Mouse (Mus musculus) kidney, postnatal 36 days (tissue): ENCODE results near the gene Rbms3.

ENCODE experiments used
- DNase-seq, 2 experiments: peaks; one replicate each; pipeline ENCODE4 v3.0.0; 2021 to 2022; ENCODE audit warnings: mixed read lengths in 2 of 2

Gene Rbms3

DNA sequence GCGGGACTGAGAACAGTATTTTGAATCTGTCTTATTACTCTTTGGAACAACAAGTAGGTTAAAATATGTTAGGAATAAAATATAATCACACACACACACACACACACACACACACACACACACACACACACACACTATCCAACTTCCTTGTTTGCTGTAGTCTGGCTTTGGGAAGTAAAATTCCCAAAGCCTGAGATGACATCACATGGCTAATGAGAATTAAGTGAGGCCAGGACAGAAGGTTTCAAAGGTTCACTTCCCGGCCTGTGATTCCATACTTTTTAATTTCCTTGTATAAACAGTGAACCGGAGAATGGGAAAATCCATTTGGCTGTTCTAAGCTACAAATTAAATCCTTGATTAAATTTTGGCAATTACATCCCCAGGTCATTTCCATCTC, 752.9 kb downstream of the Rbms3 start:
- peak; percentile 47 to 48 for DNase-seq

DNA sequence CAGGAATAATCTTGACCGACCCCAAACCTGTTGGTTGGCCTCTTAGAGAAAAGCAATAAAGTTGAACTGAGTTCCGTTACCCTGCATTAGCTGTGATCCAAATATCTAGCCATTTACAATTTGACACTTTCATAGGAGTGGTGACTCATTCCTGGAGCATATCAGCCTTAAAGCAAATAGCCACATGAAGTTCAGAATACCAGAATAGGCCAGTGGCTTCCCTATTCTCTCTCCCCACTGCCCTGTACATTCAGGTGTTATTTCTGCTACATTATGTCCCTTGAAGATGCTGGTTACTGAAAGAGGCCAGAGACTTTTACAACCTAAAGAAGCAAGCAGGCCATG, 755.8 kb downstream of the Rbms3 start:
- no peak for DNase-seq

DNA sequence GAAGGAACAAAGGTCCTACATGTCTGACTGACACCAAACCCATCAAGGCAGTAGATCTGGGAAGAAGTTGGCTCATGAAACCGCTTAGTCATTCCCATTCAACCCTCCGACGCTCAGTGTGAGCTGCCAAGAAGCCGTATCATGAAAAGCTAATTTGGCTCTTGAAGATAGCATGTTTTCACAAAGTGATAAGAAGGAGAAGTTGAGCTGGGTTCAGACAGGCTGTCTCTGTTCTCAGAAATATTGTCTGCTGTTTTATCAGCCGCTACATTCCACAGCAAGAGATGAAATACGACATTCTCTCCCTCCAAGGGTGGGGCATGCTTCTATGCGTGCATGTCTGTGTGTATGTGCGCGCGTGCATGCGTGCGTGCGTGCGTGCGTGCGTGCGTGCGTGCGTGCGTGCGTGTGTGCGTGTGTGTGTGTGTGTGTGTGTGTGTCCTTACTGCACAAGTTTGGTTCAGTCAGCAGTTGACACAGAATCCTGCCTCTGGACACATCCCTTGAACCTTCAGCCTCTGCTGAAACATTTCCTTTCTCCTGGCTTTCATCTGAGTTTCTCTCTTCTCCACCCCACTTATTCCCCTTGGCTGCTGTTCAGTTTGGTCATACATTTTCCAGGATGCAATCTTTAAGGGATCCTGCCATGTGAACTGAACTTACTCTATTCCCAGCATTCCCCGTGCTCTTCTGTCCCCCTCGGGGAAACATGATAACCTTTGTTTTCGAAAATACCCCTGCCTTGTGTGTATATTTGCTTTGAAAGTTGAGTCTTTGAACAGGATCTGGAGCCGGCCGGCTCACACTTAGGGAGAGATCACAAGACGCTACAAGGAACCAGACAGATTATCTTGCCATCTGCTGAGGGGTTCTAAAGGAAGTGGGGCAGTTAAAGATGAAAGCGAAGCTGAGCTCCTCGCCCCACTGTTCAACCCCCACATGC, 756.4 kb downstream of the Rbms3 start:
- peak; percentile 25 to 46 for DNase-seq

DNA sequence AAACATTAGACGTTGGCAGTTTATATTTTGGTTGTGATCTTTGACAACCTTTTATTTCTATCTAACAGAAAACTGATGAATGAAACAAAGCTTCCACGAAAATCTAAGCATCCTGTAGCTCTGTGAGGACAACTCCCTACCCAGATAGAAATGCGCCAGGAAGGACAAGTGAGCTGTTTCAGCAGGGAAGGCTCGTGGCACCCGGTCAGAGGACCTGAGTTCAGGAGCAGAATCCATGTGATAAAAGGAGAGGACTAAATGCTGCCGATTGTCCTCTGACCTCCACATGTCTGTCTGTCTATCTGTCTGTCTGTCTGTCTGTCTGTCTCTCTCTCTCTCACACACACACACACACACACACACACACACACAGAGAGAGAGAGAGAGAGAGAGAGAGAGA, 757.4 kb downstream of the Rbms3 start:
- DNase-seq: no peak

DNA sequence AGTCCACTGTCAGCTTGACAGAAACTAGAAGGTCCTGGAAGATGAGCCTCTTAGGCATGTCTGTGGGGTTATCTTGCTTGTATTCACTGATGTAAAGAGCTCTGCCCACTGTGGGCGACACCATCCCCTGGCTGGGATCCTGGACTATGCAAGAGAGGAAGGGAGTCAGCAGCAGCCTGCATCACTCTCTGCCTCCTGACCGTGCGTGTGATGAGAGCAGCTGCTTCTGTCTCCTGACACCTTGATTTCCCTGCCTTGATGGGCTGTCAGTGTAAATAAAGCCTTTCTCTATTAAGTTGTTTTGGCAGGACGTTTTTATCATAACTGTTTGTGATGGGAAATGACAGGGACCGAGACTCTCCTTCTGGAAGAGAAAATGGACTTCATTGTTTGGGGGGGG, 758.1 kb downstream of the Rbms3 start:
- no peak for DNase-seq

DNA sequence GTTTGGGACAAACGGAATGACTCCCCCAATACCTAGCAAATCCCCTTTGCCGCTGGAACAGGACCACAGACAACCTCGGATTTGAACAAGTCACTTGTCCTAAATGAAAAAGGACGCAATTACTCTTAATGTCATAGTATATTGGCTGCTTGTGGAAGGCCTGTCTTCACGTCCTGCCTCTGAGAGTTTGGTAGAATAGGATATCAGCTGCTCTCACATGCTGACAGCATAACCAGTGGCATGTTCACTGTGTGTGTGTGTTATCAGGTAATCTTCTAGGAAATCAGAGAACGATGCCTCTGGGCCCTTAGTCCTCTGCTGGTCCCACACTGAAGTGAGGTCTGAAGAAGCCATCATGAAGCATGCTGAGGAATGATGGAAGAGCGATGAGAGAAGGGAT, 763.7 kb downstream of the Rbms3 start:
- DNase-seq: no peak

DNA sequence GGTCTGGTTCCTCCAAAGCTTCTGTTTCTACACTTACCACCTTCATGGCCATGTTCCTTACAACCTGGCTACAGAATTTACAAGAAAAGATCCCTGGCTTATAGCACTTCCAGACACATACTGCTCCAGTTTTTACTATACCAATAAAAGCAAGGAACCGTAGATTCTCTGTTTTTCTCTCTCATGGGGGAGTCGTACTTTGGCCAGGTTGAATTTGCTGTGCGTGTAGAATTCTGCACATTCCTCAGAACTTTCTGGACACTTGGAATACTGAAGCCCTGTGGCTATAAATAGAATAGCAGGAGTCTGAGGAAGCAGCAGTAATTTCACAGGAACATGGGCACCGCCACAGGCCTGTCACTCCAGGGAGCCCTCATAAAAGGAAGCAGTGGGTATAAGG, 766.1 kb downstream of the Rbms3 start:
- peak; percentile 38 to 71 for DNase-seq

DNA sequence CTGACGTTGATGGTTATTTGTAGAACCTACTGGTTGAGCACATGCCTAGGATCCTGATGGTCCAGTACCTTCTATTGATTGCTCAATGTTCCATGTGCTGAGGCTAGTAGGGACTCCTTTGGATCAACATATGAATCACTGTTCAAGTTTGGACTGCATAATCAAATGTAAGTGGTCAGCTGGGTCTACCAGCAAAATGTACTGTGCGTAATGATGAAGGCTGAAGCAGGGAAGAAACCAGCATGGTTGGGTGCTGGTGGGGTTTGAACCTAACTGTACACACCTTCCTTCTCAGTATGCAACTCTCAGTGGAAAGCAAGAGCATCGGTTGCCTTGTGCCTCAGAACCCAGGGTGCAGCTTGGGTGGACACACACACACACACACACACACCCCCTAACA, 767.4 kb downstream of the Rbms3 start:
- no peak for DNase-seq

DNA sequence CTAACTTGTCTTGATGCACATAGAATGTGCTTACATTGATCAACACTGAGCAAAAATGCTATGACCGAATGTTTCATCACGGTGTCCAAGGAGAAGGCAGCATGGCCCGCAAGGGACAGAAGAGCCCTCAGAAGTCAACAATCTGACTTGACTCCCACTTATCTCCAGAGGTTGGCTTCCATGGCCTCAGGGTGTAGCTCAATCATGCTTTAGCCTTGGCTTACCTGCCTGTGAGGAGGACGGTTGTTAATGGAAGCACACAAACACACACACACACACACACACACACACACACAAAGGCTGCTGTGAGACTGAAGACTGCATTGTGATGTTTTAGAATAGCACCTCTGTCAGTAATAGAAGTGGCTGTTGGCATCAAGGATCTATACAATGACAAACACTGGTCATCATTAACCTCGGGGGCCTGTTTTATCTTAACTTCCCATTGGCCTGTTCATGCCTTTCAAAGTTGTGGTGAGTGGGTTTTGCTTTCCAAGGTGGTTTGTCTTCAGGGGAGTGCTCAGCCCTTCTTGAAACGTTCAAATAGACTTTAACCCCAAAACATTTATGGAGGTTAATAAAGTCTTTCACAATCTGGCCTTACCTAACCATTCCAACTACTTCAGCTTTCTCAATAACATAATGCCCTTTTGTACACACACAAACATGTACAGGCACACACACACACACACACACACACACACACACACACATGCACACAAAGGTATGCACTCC, 771.7 kb downstream of the Rbms3 start:
- no peak for DNase-seq

DNA sequence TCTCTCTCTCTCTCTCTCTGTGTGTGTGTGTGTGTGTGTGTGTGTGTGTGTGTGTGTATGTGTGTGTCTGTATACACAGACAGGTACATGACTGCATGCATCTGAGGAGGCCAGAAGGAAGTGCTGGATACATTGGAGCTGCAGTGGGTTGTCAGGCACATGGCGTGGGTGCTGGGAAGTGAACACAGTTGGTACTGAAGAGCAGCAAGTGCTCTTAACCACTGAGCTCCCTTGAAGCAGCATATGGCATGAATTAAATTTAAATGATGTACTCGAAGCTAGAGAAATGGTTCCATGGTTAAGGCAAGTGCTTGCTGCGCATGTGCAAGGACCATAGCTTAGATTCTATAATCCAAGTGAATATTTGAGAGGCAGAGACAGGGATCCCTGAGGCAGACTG, 772.6 kb downstream of the Rbms3 start:
- DNase-seq: no peak

DNA sequence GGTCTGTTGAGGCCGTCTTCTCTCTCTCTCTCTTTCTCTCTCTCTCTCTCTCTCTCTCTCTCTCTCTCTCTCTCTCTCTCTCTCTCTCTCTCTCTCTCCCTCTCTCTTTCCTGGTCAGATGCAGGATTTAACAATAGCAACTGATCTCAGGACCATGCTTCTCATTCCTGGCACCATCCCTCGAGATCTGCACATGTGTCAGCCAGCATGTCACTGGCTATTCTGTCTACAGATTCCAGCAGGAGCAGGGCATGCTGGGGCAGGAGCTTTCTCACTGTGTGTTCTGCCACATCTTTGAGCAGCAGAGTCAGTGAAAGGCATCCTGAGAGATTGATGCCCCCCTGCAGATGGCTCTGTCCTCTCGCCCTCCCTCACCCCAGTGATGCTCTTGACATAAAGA, 774.0 kb downstream of the Rbms3 start:
- no peak for DNase-seq

DNA sequence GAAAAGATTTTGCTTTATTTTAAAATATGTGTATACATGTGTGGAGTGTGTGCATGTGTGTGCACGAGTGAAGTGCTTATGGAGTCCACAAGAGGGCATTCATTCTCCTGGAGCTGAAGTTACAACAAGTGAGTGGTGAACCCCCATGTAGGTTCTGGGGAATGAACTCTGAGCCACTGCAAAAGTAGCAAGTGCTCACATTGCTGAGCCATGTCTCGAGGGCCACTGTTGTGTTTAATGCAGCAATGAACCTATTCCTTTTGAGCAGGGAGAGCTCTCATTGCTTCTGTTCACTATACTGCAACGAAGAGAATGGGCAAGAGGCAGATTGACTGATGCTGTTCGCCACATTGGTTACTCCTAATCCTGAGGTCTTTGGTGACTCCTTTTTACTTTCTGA, 780.8 kb downstream of the Rbms3 start:
- no peak for DNase-seq

DNA sequence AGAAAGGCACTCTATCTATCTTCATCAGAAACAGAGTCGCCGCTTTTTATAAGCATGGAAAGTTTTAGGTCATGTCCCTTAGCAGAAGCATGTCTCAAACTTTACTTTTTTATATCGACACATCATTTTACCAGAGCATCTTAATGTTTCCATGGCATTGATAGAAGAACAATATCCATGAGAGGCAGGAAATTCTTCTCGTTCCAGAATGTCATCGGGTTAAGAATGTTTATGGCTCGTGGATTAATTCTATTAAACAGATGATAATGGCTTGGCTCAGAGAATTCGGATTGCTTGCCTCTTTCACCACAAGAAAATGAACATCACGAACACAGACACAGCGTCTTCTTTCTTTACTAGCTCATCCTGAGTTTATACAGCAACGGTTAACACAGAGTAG, 781.5 kb downstream of the Rbms3 start:
- DNase-seq: no peak

DNA sequence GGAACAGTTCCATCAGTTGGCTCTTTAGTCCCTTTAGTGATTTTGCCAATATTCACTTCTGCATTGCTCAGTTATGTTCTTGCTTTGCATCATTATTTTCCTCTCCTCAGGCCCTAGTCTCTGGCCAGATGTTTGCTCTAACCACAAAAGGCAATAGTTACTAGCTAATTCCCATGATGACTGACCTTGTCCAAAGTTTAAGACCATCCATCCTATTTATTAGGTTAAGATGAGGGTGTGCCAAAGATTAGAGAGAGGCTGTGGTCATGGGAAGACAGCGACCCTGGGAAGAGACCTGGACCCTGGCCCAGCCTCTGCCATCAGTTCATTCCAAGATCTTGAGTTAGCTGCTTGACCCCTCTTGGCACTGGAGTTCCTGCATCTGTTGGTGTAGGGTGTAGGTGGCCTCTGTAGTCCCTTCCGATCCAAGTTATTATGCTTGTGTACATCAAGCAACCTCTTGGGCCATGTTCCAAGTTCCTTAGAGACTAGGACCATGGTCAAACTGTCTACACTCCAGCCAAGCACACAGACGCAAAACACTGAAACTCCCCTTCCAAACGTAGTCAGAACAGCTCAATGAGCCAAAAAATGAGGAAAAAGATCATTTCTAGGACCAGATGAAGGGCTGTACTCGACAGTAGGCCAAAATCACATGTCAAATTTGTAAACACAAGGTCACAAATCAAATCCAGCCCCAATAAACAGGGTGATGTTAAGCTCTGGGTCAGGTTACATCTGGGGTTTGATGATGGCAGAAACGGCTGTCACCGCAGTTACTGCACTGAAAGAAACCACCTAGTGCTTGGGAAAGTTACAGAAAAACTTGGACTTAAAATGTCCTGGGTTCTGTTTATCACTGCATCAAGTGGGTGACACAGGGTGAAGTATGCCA, 782.2 kb downstream of the Rbms3 start:
- peak; percentile 71 to 78 for DNase-seq

DNA sequence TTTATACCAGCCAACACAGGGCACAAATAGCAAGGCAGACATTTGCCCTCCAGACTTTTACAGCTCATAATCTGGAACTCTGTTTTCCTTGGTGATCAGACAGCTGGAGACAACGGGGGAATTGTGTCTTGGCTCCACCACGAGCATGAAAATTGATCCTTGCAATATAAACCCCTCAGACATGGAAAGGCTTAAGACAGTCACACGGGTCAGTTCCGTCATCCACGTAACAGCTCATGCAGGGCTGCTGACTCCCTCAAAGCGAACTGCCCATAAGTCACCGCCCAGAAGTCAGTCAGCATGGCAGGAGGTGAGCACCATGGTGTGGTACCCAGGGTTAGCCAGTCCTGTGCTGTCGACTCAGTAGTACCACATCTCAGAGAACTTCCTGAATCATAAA, 794.8 kb downstream of the Rbms3 start:
- no peak for DNase-seq

DNA sequence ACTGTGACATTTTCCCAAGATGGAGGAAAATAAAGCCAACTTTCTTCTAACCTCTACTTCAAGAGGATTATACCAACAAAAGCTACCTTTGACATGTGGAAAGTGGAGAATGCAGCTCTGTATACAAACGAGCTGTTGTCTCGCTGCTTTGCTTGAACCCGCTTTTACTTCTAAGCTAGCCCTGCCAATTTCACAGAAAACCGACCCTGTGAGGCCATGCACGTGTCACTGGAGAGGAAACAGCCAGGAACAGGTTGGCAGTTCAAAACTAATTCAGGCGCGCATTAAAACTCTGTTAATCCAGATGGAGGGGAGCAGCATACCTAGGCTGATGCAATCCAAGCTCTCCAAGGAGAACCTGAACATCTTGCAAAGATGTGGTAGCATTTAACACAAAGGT, 796.0 kb downstream of the Rbms3 start:
- DNase-seq: no peak

DNA sequence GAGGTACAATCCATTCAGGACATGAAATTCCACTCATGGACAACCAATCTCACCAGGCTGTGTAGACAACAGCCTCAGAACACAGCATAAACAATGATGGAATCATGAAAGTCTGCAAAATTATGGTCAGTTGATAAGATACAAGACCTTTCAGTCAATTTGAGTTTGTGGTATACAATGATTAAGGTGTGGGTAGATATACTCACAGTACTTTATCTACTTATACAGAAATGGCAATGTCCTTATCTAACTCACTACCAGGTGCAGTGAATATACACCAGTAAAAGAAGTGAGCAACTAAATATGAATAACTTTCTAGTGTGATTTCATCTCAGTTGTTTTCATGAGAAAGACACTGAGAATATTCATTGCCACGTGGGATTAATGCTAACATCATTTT, 796.9 kb downstream of the Rbms3 start:
- DNase-seq: no peak

DNA sequence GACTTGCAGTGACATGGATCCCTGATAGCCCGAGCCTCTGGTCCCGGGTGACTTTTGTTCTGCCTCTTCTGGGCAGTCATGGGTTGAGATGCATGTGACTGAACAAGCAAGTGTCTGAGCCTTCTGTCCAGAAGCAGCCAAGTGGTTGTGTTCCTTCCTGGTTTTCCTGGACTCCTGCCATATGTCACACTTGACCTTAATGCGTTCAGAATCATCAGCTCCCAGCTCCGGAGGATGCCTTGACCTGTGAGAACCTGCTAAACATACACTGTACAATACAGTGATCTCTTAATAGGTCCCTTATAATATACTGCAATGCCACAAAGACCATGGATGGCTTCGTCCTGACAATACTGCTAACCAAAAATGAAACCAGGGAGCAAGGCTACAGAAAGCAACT, 798.3 kb downstream of the Rbms3 start:
- peak; percentile 19 for DNase-seq

DNA sequence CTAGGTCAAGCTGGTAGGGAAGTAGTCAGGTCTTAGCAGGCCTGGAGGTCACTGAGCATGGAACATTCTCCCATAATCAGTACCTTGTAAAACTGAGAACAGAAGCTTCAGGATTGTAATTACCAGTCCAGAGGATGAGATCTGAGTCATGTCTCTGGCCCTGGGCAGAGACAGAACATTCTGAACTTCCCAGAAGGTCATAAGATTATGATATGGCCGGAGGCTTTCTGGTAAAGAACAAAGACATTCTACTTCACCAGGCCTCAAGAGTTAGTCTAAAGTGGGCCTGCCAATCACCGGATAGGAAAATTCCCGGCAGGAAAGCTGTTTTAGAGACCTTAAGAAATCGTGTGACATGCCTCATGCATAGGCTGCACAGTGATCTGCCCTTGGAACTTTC, 799.8 kb downstream of the Rbms3 start:
- no peak for DNase-seq

DNA sequence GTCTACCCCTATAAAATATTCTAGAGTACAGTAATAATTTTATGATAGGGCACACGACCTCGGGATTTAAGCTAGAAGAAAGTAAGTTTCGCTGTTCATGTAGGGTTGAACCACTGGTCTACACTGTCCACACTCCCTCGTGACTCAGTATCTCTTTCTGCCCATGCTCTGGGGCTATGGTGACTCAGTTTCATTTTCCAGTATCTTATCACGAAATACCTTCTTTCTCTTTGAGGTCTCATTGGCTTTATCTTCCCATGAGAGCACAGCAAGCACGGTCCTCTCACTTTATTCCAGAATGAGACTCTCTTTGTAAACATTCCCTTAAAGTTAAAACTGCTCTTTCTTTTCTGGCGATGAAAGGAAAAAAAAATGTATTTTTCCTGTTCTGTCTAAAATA, 808.1 kb downstream of the Rbms3 start:
- no peak for DNase-seq

DNA sequence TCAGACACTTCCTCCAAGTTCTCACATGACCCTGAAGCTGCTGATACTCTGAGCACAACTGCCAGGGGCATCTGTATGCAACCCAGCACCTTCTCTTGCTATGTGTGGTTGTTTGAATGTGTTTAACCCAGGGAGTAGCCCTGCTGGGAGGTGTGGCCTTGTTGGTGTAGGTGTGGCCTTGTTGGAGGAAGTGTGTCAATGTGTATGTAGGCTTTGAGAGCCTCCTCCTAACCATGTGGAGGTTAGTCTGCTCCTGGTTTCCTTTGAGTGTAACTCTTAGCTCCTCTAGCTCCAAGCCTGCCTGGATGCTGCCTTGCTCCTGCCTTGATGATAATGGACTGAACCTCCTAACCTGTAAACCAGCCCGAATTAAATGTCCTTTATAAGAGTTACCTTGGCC, 812.5 kb downstream of the Rbms3 start:
- no peak for DNase-seq

DNA sequence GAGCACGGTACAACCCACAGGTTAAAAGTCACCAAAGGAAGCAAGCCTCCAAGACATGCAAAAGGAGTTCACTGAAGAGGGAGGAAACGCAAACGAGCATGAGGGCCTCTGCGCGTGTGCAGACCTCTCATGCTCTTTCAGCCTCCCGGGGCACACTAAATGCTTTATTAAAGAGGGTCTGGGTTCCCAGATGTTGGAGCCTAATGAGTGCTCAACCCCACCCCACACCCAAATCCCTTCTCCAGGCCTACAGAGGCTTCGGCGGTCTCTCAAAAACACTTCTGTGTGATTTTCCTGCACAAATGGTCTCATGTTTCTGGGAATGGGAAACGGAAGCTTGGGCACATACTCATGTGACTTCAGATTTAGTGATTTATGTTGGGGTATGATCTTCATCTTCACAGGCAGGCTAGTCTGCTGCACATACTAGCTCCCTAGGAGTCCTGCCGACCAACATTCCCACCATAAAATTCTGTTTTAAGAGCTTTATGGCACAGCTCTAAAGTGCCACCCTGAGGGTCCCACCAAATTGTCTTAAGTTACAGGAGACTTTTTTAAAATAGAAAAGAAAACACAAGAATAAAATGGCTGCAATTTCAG, 815.1 kb downstream of the Rbms3 start:
- DNase-seq: no peak

DNA sequence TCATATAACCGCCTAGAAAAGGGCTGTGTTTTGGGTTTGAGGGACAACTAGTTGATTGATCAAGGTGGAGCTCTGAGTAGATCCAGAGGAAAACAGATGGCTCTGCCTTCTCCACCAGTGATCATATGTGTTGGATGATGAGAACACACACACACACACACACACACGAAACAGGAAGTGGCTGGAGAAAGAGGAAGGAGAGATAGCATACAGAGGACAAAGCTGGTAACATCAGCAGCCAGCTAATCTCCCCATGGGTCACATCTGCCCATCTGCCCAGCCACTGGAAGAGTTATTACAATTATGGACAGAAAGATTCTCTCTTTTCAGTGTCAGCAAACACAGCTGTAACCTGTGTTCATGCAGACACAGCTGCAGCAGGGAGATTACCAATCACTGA, 816.3 kb downstream of the Rbms3 start:
- DNase-seq: no peak
